Mouse (Mus musculus): Measurements from ENCODE around the gene Vash2. TPM values are rescaled to one million over a fixed set of nuclear protein-coding genes. Genes with fewer than 3 reads are reported as not detected.
A peak's percentile ranks its signal among the peaks of the same experiment; 100 is the strongest.
"Not testable (repeated sequence)": the region's sequence is repeated elsewhere in the genome, so short reads cannot be mapped to it uniquely, and the experiment has no call there.

Vash2 gene
- polyA plus RNA-seq, 1 experiment from 2014 or later: 33.1 TPM

DNA sequence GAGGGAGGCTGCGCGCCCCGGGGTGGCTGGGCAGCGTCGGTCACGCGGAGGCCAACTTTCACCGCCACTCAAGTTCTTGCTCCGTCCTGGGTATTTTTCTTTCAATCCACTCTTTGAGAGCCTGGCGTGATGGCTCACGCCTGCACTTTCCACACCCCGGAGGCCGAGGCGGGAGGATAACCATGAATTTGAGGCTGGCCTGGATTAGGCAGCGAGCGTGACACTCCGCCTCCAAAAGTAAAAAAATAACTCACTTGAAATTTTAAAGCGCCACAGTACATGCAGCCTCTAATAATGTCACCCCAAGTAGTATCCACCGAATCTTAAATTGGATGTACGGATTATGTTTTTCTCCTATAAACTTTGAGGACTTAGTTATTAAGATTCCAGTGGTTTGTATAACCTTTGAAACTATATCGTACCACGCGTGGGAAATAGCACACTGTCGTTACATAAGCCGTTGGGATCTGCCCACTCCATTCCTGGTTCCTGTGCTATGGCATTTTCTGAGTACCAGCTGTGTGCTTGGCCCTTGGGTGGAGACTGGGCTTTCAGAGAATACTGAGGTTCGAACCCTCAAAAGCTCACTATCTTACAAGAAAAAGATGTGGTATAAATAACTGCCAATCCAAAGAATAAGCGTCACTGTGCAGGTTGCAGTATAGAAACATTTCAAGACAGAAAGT, 49.9 kb downstream of the Vash2 start:
- DNase-seq (ENCODE audit: low spot score): no peak
- Histone ChIP-seq H3K27me3 (ENCODE audit: low read depth, poor library complexity, severe bottlenecking) (no peaks in the 10 kb centered on the region), H3K36me3 (peaks cover 16% of the 10 kb centered on the region), H3K27ac (replicated peaks) (peak overlapping the region; percentile 97), H3K9me3 (replicated peaks) (no peaks in the 10 kb centered on the region), H3K4me3 (peak overlapping the region; percentile 75), H3K4me1 (peaks cover 18% of the 10 kb centered on the region)
- 12% methylated on average over 27 of the region's 27 CpGs for WGBS

DNA sequence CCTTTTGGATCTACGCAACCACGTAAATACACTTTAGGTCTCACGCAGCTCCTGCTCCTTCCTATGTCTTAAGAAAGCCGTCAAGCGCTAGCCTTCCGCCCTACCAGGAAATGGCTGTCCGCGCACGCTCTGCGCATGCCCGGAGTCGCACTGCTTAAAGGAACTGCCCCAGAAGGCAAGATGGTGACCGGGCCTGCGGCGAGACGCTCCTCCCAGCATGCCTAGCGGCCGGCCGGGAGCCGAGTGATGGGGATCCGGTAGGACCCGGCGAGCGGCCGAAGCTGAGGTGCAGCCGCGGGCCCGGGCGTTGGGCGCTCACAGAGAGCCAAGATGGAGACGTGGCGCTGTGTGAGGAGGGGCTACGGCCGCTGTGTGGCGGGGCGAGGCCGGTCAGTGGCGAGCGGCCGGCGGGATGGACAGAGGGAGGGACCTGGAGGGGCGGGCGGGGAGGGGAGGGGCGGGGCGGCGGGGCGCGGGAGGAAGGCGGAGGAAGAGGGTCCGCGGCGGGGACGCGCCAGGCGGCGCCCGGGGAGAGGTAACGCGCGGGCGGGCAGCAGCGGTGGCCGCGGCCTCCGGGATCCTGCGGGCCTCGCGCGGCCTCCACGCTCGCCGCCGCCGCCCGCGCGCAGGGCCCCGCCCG, 50.6 kb downstream of the Vash2 start:
- under 1% methylated on average over 71 of the region's 79 CpGs for WGBS
- Histone ChIP-seq H3K27ac (replicated peaks) (peak overlapping the region; percentile 97), H3K4me3 (peak overlapping the region; percentile 75), H3K4me1 (peaks cover 18% of the 10 kb centered on the region), H3K27me3 (ENCODE audit: low read depth, poor library complexity, severe bottlenecking) (no peaks in the 10 kb centered on the region), H3K36me3 (peaks cover 10% of the 10 kb centered on the region), H3K9me3 (replicated peaks) (no peaks in the 10 kb centered on the region)
- peak; percentile 98 for DNase-seq (ENCODE audit: low spot score)

DNA sequence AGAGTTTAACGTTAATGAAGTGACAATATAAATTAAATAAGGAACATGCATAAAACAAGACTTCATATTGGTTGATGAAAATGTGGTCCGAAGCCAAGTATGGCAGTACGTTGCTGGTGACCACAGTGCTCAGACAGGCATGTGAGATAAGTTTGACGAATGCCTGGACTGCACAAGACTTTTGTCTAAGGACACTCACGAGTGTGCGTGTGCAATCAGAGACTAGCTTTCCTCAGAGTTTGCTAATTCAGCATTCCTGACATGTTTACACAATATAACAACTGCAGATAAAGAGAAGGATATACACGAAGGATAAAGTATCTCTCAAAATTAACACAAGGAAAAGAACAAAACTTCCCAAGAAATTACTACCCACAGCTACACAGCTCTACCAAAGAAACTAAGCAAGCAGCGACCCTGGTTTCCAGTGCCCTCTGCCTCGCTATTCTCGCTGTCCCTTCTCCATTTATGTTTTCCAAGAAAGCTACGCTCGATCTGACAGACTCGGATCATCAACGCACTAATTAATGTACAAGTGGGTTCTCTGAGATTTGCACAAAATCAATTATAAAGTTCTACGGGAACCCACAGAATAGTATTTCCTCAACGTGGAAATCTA, 51.2 kb downstream of the Vash2 start:
- peak overlapping the region; percentile 75 for H3K4me3 ChIP-seq
- peaks cover 5% of the 10 kb centered on the region for H3K36me3 ChIP-seq
- H3K27ac ChIP-seq (replicated peaks): peak overlapping the region; percentile 97
- no peaks in the 10 kb centered on the region for H3K27me3 ChIP-seq (ENCODE audit: low read depth, poor library complexity, severe bottlenecking)
- no peak for DNase-seq (ENCODE audit: low spot score)
- H3K4me1 ChIP-seq: peaks cover 18% of the 10 kb centered on the region
- H3K9me3 ChIP-seq (replicated peaks): no peaks in the 10 kb centered on the region
- WGBS: 29% methylated on average over 16 of the region's 16 CpGs

DNA sequence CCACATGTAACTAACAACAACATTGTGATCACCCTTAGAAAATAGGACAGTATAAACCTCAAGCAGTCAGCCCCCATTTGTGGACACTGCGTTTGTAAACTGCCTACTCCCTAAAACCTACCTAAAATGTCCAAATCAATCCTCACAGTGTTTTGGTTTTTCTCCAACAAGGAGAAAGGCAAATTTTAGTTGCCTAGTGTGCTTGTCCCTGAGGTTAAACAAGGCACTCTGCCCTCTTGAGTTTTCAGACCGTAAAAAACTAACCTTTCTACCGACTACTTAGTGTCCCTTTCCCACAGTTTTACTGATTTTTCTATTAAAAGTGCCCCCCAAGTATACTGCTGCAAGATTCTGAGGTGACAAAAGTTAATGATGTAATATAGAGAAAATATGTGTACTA, 51.8 kb downstream of the Vash2 start:
- Histone ChIP-seq H3K27ac (replicated peaks) (no peak overlapping the region), H3K4me1 (peaks cover 18% of the 10 kb centered on the region), H3K4me3 (peak overlapping the region; percentile 75), H3K9me3 (replicated peaks) (no peaks in the 10 kb centered on the region), H3K36me3 (no peaks in the 10 kb centered on the region), H3K27me3 (ENCODE audit: low read depth, poor library complexity, severe bottlenecking) (no peaks in the 10 kb centered on the region)
- no peak for DNase-seq (ENCODE audit: low spot score)
- 92% methylated on average over 3 of the region's 3 CpGs for WGBS

DNA sequence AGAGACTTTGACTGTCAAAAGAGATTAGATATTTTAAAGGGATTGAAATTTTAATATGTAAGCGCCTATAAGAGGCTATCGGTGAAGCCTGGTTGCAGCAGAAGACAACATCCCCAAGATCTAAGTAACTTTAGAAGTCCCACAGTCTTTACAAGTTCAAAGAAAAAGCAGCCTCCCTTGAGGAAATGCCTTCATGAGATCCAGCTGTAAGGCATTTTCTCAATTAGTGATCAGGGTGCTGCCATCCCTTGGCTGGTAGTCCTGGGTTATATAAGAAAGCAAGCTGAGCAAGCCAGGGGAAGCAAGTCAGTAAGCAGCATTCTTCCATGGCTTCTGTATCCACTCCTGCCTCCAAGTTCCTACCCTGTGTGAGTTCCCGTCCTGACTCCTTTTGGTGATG, 54.3 kb downstream of the Vash2 start, which contains the start of gene Angel2:
TSS of gene Angel2 (plus strand) at position 301 of the 400 bp plus-strand sequence.
- H3K9me3 ChIP-seq (replicated peaks); DNase-seq (ENCODE audit: low spot score); H3K4me3 ChIP-seq; H3K27me3 ChIP-seq (ENCODE audit: low read depth, poor library complexity, severe bottlenecking); H3K36me3 ChIP-seq; H3K27ac ChIP-seq (replicated peaks): not testable (repeated sequence)
- H3K4me1 ChIP-seq: peaks cover 14% of the 10 kb centered on the region
- WGBS: 77% methylated on average over 3 of the region's 3 CpGs

DNA sequence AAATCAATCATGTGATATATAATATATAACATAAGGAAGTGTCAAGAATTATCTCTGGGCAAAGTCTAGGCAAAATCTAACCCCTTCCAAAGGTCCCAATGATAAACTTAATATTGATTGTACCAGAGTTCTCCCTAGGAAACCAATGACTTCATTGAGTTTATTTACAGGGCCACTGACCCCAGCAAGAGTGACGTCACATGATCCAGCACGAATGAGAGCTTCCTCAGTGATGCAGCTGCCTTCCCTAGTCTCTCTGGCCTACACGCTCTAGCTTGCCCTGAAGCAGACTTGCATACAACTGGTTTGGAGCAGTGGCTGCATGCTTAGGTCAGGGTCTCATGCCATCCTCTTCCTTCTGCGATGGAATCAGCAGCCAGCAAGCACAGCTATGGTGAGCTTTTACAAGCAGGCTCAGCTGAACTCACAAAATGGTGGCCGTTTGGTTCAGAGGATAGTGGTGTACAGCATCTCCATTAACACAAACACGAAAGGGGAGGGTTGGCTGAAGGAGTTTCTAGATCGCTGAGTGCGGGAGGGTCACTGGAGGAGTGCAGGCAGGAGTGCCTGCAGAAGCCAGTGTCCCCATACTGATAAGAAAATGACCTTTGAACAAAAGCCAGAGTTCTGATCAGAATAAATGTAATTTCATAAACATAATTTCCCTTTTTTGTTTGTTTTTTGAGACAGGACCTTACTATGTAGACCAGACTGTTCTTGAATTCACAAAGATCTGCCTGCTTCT, 59.2 kb downstream of the Vash2 start:
- no peak overlapping the region for H3K27ac ChIP-seq (replicated peaks)
- H3K36me3 ChIP-seq: no peaks in the 10 kb centered on the region
- 76% methylated on average over 8 of the region's 8 CpGs for WGBS
- no peaks in the 10 kb centered on the region for H3K9me3 ChIP-seq (replicated peaks)
- H3K4me1 ChIP-seq: no peaks in the 10 kb centered on the region
- DNase-seq (ENCODE audit: low spot score): no peak
- no peak overlapping the region for H3K4me3 ChIP-seq
- H3K27me3 ChIP-seq (ENCODE audit: low read depth, poor library complexity, severe bottlenecking): no peaks in the 10 kb centered on the region

DNA sequence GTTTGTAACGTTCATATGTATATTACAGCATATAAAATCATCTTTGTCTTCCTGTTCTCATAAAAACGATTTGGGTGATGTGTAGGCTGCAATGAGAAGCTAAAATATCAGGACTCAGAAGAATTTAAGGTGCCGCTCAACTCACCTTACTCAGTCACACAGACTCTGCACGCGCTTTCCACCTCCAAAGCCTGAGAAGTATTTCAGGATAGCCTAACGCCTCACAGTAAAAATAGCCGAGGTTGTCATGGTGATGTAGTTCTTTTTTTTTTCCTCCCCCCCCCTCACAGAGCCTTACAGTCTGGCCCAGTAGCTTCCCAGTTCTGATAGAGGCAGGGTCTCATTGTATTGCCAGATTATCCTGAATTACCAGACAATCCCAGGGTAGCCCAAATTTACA, 60.2 kb downstream of the Vash2 start:
- no peak for DNase-seq (ENCODE audit: low spot score)
- 76% methylated on average over 7 of the region's 7 CpGs for WGBS
- no peak overlapping the region for H3K4me3 ChIP-seq
- H3K27me3 ChIP-seq (ENCODE audit: low read depth, poor library complexity, severe bottlenecking): no peaks in the 10 kb centered on the region
- no peak overlapping the region for H3K27ac ChIP-seq (replicated peaks)
- H3K9me3 ChIP-seq (replicated peaks): no peaks in the 10 kb centered on the region
- H3K36me3 ChIP-seq: no peaks in the 10 kb centered on the region
- H3K4me1 ChIP-seq: no peaks in the 10 kb centered on the region

DNA sequence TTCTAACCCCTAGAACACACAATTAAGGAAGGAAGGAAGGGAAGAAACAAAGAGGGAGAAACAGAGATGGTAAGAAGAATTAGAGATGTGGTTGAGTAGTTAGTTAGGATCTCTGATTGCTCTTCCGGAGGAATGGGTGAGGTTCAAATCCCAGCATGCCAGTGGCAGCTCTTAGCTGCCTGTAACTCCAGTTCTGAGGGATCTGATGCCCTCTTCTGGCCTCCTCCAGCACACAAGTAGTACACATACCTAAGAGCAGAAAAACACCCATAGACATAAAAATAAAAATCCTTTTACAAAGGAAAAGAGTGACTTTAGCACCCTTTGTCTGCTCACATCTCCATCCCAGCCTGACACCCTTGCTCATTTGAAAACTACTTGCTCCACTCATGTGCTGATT, 66.5 kb downstream of the Vash2 start:
- no peaks in the 10 kb centered on the region for H3K36me3 ChIP-seq
- H3K27me3 ChIP-seq (ENCODE audit: low read depth, poor library complexity, severe bottlenecking): no peaks in the 10 kb centered on the region
- H3K9me3 ChIP-seq (replicated peaks): no peaks in the 10 kb centered on the region
- peaks cover 30% of the 10 kb centered on the region for H3K4me1 ChIP-seq
- DNase-seq (ENCODE audit: low spot score): no peak
- WGBS: 45% methylated on average over 1 of the region's 1 CpGs
- H3K4me3 ChIP-seq: peak overlapping the region; percentile 92
- no peak overlapping the region for H3K27ac ChIP-seq (replicated peaks)

DNA sequence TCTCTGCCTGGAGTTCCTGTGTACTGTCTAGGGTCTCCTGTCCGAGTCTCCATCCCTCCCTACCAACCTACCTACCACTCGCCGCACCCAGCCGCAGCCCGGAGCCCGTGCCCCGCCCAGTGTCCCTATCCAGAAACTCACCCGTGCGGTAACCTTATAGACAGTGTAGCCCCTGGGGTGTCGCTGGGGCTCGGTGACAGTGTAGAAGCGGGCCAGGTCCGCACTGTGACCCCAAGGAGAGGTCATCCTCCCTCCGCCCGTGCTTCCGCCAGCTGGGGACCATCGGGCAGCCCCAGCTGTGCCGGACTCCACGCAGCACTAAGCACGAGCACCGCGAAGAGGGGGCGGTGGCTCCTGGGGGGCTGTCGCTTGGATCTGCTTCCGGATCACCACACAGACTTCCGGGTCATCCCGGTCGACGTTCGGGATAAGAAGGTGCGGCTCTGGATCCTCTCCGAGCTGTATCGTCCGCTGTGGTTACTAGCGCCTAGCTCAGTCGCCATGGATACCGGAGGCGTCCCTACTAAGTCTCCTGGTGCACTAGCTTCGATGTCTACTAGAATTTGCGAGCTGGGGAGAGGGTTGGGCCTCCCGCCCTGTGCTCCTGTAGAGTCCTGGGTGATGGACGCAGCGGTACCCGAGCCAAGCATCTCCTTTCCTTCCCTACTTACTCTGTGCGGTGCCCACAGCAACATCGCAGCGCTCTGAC, 67.5 kb downstream of the Vash2 start, which contains the start of gene Rps6kc1:
TSS of gene Rps6kc1 (minus strand) at position 356 of the 709 bp plus-strand sequence.
- no peaks in the 10 kb centered on the region for H3K36me3 ChIP-seq
- no peaks in the 10 kb centered on the region for H3K9me3 ChIP-seq (replicated peaks)
- peak within 1 kb of the TSS; percentile 92 for H3K4me3 ChIP-seq
- under 1% methylated on average over 47 of the region's 47 CpGs for WGBS
- no peaks in the 10 kb centered on the region for H3K27me3 ChIP-seq (ENCODE audit: low read depth, poor library complexity, severe bottlenecking)
- H3K4me1 ChIP-seq: peaks cover 30% of the 10 kb centered on the region
- peak within 1 kb of the TSS; percentile 91 for H3K27ac ChIP-seq (replicated peaks)
- DNase-seq (ENCODE audit: low spot score): peak; percentile 85

DNA sequence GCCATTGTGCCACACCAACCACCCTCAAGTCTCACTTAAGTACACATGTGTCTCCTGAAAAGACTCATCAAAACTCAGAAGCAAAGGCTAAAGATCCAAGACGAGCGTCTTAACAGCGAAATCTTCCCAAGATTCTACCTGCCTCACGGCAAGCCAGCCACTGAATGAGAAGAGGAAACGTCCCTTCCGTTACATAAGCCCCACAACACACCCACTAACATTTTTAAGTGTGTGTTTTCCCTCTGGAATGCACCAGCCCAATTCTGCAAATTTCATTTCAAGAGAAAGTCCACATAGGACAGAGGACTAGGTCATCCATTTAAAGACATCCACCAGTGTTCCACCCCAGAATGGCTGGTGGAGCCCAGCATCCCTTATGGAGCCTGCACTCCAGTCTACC, 68.3 kb downstream of the Vash2 start:
- Histone ChIP-seq H3K27me3 (ENCODE audit: low read depth, poor library complexity, severe bottlenecking) (no peaks in the 10 kb centered on the region), H3K4me1 (peaks cover 30% of the 10 kb centered on the region), H3K4me3 (peak overlapping the region; percentile 92), H3K36me3 (no peaks in the 10 kb centered on the region), H3K27ac (replicated peaks) (peak overlapping the region; percentile 91), H3K9me3 (replicated peaks) (no peaks in the 10 kb centered on the region)
- WGBS: 84% methylated on average over 6 of the region's 6 CpGs
- no peak for DNase-seq (ENCODE audit: low spot score)

DNA sequence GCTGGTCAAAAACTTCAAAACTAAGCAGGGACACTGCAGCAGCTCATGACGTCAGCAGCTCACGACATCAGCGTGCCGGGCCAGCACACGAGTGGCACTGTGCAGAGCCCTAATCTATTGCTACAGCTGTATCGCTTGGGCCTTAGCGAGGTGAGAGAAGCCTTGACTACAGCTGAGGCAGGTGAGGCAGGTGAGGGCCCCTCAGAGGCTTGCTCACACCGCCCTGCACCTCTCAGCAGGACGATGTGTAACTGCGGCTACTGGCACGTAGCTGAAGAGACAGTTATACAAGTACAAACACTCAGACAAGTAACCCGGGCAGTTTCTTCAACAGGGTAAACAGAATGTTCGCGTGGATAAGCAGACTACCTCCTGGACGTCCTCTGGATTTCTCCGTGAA, 74.4 kb downstream of the Vash2 start:
- no peak for DNase-seq (ENCODE audit: low spot score)
- Histone ChIP-seq H3K27ac (replicated peaks) (no peak overlapping the region), H3K27me3 (ENCODE audit: low read depth, poor library complexity, severe bottlenecking) (no peaks in the 10 kb centered on the region), H3K4me1 (peaks cover 10% of the 10 kb centered on the region), H3K36me3 (peaks cover 30% of the 10 kb centered on the region), H3K4me3 (no peak overlapping the region), H3K9me3 (replicated peaks) (no peaks in the 10 kb centered on the region)
- WGBS: 93% methylated on average over 16 of the region's 16 CpGs

DNA sequence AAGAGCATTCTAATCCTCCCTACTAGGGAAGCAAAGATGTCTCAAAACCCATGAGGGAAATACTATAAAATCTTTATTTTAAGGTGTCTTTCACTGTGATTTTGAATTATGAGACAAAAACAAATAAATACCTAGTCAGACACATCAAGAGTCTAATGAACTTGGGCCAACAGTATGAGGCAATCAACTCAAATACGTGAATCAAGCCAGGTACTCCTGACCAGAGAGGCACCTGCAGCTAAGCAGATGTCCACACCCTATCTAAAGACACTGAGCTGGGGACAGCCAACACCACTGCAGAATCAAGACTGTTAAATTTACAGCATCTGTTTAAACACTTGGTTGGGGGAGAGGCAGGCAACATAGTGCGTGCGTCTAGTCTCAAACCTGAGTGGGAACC, 75.0 kb downstream of the Vash2 start:
- H3K9me3 ChIP-seq (replicated peaks): no peaks in the 10 kb centered on the region
- no peak overlapping the region for H3K4me3 ChIP-seq
- no peak overlapping the region for H3K27ac ChIP-seq (replicated peaks)
- H3K36me3 ChIP-seq: peaks cover 33% of the 10 kb centered on the region
- DNase-seq (ENCODE audit: low spot score): no peak
- H3K27me3 ChIP-seq (ENCODE audit: low read depth, poor library complexity, severe bottlenecking): no peaks in the 10 kb centered on the region
- peaks cover 4% of the 10 kb centered on the region for H3K4me1 ChIP-seq
- 98% methylated on average over 3 of the region's 3 CpGs for WGBS

All from midbrain, embryonic 10.5 days (tissue).